In genomic region chr5:92403562-92404399, GRCm38 (mm10) we compare ENCODE assay signal across 15 mouse cellular contexts. TPM values are rescaled to one million over a fixed set of nuclear protein-coding genes. Genes with fewer than 3 reads are reported as not detected.
DNase-seq lines count a peak whose midpoint lies in the region; ATAC-seq lines count a peak whose summit lies in the region.
"Had no signal": no experiment of that assay in that cellular context is flagged by ENCODE, and none has a peak within 500 bp of the region (broad histone marks: within the 10 kb centered on the region; RNA-seq: fewer than 3 reads in every experiment).

No protein-coding gene starts in this region.

- H3K9me3 ChIP-seq in midbrain, embryonic 12.5 days = no peaks in the 10 kb centered on the region
- H3K9me3 ChIP-seq in midbrain, embryonic 16.5 days (replicated peaks; ENCODE audit: control insufficient read depth, low read length, poor library complexity, severe bottlenecking) = no peaks in the 10 kb centered on the region
- no peaks in the 10 kb centered on the region for H3K9me3 ChIP-seq in embryonic facial prominence, embryonic 12.5 days
- H3K9me3 ChIP-seq in hindbrain, embryonic 13.5 days = no peaks in the 10 kb centered on the region
- H3K9me3 ChIP-seq: limb, embryonic 15.5 days had no signal

- no peaks in the 10 kb centered on the region for H3K36me3 ChIP-seq in midbrain, embryonic 12.5 days
- no peaks in the 10 kb centered on the region for H3K36me3 ChIP-seq in midbrain, embryonic 16.5 days (ENCODE audit: control insufficient read depth, insufficient read depth, low read length)
- no peaks in the 10 kb centered on the region for H3K36me3 ChIP-seq in embryonic facial prominence, embryonic 12.5 days
- no peaks in the 10 kb centered on the region for H3K36me3 ChIP-seq in hindbrain, embryonic 13.5 days
- H3K36me3 ChIP-seq: limb, embryonic 15.5 days had no signal

- 54% methylated on average over 10 of the region's 10 CpGs for whole genome bisulfite sequencing in midbrain, embryonic 12.5 days
- WGBS in midbrain, embryonic 16.5 days = 47% methylated on average over 10 of the region's 10 CpGs
- WGBS in embryonic facial prominence, embryonic 12.5 days = 36% methylated on average over 9 of the region's 10 CpGs
- 56% methylated on average over 10 of the region's 10 CpGs for WGBS in hindbrain, embryonic 13.5 days

- H3K27ac ChIP-seq in midbrain, embryonic 12.5 days (replicated peaks) = no peak overlapping the region
- H3K27ac ChIP-seq in midbrain, embryonic 16.5 days (ENCODE audit: low read length) = no peak overlapping the region
- H3K27ac ChIP-seq in embryonic facial prominence, embryonic 12.5 days = no peak overlapping the region
- no peak overlapping the region for H3K27ac ChIP-seq in hindbrain, embryonic 13.5 days
- H3K27ac ChIP-seq: limb, embryonic 15.5 days had no signal

- no peak overlapping the region for H3K4me3 ChIP-seq in midbrain, embryonic 12.5 days
- no peak overlapping the region for H3K4me3 ChIP-seq in midbrain, embryonic 16.5 days (ENCODE audit: low read depth, low read length)
- H3K4me3 ChIP-seq in embryonic facial prominence, embryonic 12.5 days = no peak overlapping the region
- no peak overlapping the region for H3K4me3 ChIP-seq in hindbrain, embryonic 13.5 days
- H3K4me3 ChIP-seq: limb, embryonic 15.5 days had no signal

- ATAC-seq in midbrain, embryonic 12.5 days (ENCODE audit: low FRiP score, low read depth) = peak; percentile 80
- no peak for ATAC-seq in midbrain, embryonic 16.5 days
- ATAC-seq in embryonic facial prominence, embryonic 12.5 days (ENCODE audit: insufficient number of reproducible peaks, insufficient read depth, low FRiP score, low TSS enrichment) = peak; percentile 73
- ATAC-seq in hindbrain, embryonic 13.5 days (ENCODE audit: low FRiP score) = peak; percentile 46; the same call in 1 of the 2 replicates

- H3K9ac ChIP-seq in midbrain, embryonic 12.5 days (replicated peaks) = no peak overlapping the region
- no peak overlapping the region for H3K9ac ChIP-seq in midbrain, embryonic 16.5 days (ENCODE audit: low read depth, low read length)
- no peak overlapping the region for H3K9ac ChIP-seq in embryonic facial prominence, embryonic 12.5 days
- no peak overlapping the region for H3K9ac ChIP-seq in hindbrain, embryonic 13.5 days
- H3K9ac ChIP-seq: limb, embryonic 15.5 days; lung, embryonic 14.5 days had no signal

- DNase-seq in retina, embryonic 14.5 days (ENCODE audit: low spot score) = peak; percentile 71
- no peak for DNase-seq in T-cell, adult 2 months (ENCODE audit: low spot score)
- DNase-seq in B cell, adult 2 months = no peak
- no peak for DNase-seq in yolk sac, embryonic 10.5 days (ENCODE audit: low spot score)
- DNase-seq: cerebellum, postnatal 10 days; gastrocnemius, postnatal 25 days; kidney, postnatal 10 days; layer of hippocampus, postnatal 36 days; lung, embryonic 14.5 days; thymus, postnatal 4 days had no signal

- peaks cover 12% of the 10 kb centered on the region for H3K4me1 ChIP-seq in midbrain, embryonic 12.5 days
- no peaks in the 10 kb centered on the region for H3K4me1 ChIP-seq in midbrain, embryonic 16.5 days (ENCODE audit: control insufficient read depth, insufficient read depth, low read length)
- peaks cover 15% of the 10 kb centered on the region; the same call in 1 of the 2 replicates for H3K4me1 ChIP-seq in embryonic facial prominence, embryonic 12.5 days
- H3K4me1 ChIP-seq in hindbrain, embryonic 13.5 days (replicated peaks) = peaks cover 6% of the 10 kb centered on the region
- H3K4me1 ChIP-seq: limb, embryonic 15.5 days had no signal

- no peaks in the 10 kb centered on the region for H3K27me3 ChIP-seq in midbrain, embryonic 12.5 days
- no peaks in the 10 kb centered on the region for H3K27me3 ChIP-seq in midbrain, embryonic 16.5 days (ENCODE audit: control insufficient read depth, insufficient read depth, low read depth, low read length)
- no peaks in the 10 kb centered on the region for H3K27me3 ChIP-seq in embryonic facial prominence, embryonic 12.5 days
- H3K27me3 ChIP-seq in hindbrain, embryonic 13.5 days = no peaks in the 10 kb centered on the region
- H3K27me3 ChIP-seq: limb, embryonic 15.5 days had no signal

- no peak overlapping the region for H3K4me2 ChIP-seq in midbrain, embryonic 12.5 days (replicated peaks)
- no peak overlapping the region for H3K4me2 ChIP-seq in midbrain, embryonic 16.5 days (ENCODE audit: low read length)
- no peak overlapping the region for H3K4me2 ChIP-seq in embryonic facial prominence, embryonic 12.5 days (replicated peaks)
- H3K4me2 ChIP-seq in hindbrain, embryonic 13.5 days = no peak overlapping the region
- H3K4me2 ChIP-seq: limb, embryonic 15.5 days; lung, embryonic 14.5 days had no signal

RNA-seq across cellular contexts. Expression of gene Nup54, which starts 31.2 kb away (rescaled TPM):
- polyA plus RNA-seq in midbrain, embryonic 12.5 days (2016; fragmentation: Nextera tagmentation; extraction: Ambion mirVana) = 53.1 and 63.0 TPM in 2 replicates
- 57.8 and 62.0 TPM in 2 replicates for polyA plus RNA-seq in midbrain, embryonic 16.5 days (2015; fragmentation: Nextera tagmentation; extraction: Ambion mirVana)
- polyA plus RNA-seq in embryonic facial prominence, embryonic 12.5 days (2016; fragmentation: Nextera tagmentation; extraction: Ambion mirVana) = 57.0 and 61.1 TPM in 2 replicates
- 51.0 and 56.7 TPM in 2 replicates for polyA plus RNA-seq in hindbrain, embryonic 13.5 days (2015; fragmentation: Nextera tagmentation; extraction: Ambion mirVana)

RNA-seq across cellular contexts. Expression of gene Cxcl10, which starts 55.1 kb away (rescaled TPM):
- polyA plus RNA-seq in midbrain, embryonic 12.5 days (2016; fragmentation: Nextera tagmentation; extraction: Ambion mirVana) = 0.55 TPM in 1 of 2 replicates, not detected in the other
- polyA plus RNA-seq in midbrain, embryonic 16.5 days (2015; fragmentation: Nextera tagmentation; extraction: Ambion mirVana) = 0.16 and 0.32 TPM in 2 replicates
- polyA plus RNA-seq in embryonic facial prominence, embryonic 12.5 days (2016; fragmentation: Nextera tagmentation; extraction: Ambion mirVana) = 0.29 and 0.34 TPM in 2 replicates
- 0.21 and 0.30 TPM in 2 replicates for polyA plus RNA-seq in hindbrain, embryonic 13.5 days (2015; fragmentation: Nextera tagmentation; extraction: Ambion mirVana)
- polyA plus RNA-seq: lung, embryonic 14.5 days had no signal
